Mouse (Mus musculus) adrenal gland, postnatal 36 days (tissue): ENCODE data around the gene Plppr1. TPM values are rescaled to one million over a fixed set of nuclear protein-coding genes. Genes with fewer than 3 reads are reported as not detected.

Experiments used
- DNase-seq, 2 experiments: peaks; one replicate each; pipeline ENCODE4 v3.0.0; 2021; ENCODE audit warnings: mixed read lengths in 1 of 2
- long read RNA-seq, 2 experiments: library from polyadenylated mRNA; stranded (forward); transcript quantifications; one replicate each; pipeline ENCODE4 v2.0.0; 2021; ENCODE audit warnings: borderline sequencing depth in 2 of 2
- total RNA-seq, 2 experiments: library from RNA; stranded (reverse); gene quantifications; 2 replicates each; pipeline ENCODE4 v1.2.3; 2021

The Plppr1 gene
- total RNA-seq = under 1 TPM in 1 of 2 experiments, not detected in 1; 0.10 TPM
- long read RNA-seq, experiment 1 = 0 reads
- long read RNA-seq, experiment 2 = 0 reads

DNA sequence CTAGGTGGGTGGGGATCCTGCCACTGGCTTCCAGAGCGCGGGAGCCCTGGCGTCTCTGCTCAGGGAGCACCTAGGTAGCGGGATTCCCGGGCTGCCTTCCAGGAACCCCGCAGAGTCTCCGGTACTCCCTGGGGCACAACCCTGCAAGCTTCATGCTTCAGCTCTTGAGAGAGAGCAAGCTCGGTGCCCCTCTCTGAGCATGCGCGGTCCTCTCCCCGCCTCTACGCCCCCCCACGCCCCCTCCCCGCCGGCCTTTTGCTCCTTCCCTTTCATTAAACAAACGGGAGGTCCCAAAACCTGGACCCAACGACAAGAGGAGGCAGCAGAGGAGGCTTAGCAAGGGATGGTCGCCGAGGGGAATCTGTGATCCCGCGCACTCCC, at the start of gene Plppr1:
Gene Plppr1, plus strand, starts transcription at position 253 of the 381 bp plus-strand sequence.
- DNase-seq = peak; percentile 3 to 15

DNA sequence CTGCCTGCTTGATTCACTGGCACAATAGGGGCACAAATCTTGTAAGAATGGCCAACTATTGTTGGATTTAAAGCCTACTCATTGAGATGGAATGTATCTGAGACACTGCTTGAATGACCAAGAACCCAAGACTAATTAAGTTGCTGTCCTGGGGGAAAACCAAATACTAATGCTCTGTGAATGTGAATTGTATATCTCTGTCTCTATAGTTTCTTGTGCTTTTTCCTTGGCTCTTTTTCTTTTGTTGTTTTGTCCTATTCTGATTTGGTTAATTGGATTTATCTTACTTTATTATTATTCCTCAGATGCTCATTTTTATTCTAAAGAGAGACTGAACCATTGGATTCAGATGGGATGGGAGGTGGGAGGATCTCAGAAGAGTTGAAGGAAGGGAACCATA, 42.4 kb upstream of the Plppr1 start:
- no peak for DNase-seq

- DNase-seq = no peak
These were observed 35.9 kb upstream of the Plppr1 start for GRCm38 (mm10) chr4:49023221-49023620.

- DNase-seq = no peak
These were observed 20.8 kb upstream of the Plppr1 start for GRCm38 (mm10) chr4:49038311-49038710.

GRCm38 (mm10) chr4:49039854-49040253, 19.2 kb upstream of the Plppr1 start:
- no peak for DNase-seq

DNA sequence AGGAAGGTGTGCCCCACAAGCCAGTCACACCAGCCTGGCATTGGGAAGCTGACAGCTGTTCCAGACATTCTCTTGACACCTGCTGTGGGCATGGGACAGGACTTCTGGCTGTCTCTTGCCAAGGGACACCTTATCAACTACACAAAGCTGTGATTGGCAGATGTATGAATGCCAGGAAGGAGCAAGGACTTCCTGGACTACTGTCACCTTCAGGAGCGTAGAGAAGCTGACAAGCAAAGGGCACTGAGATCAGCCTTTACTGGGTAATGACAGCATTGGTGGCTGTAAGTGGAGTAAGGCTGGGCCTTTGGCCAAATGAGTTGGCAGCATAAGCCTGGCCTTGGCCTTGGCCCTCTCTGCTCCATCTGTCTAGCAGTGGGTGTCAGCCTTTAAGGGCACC, 17.4 kb upstream of the Plppr1 start:
- DNase-seq = peak; percentile 85 to 90

GRCm38 (mm10) chr4:49050628-49051027, 8.4 kb upstream of the Plppr1 start:
- no peak for DNase-seq

- no peak for DNase-seq
These were observed 1.2 kb upstream of the Plppr1 start for GRCm38 (mm10) chr4:49057916-49058315.

GRCm38 (mm10) chr4:49058557-49058956, 516 bp upstream of the Plppr1 start:
- DNase-seq = no peak

GRCm38 (mm10) chr4:49059402-49060381, 619 bp downstream of the Plppr1 start:
- peak; percentile 29 to 35 for DNase-seq

DNA sequence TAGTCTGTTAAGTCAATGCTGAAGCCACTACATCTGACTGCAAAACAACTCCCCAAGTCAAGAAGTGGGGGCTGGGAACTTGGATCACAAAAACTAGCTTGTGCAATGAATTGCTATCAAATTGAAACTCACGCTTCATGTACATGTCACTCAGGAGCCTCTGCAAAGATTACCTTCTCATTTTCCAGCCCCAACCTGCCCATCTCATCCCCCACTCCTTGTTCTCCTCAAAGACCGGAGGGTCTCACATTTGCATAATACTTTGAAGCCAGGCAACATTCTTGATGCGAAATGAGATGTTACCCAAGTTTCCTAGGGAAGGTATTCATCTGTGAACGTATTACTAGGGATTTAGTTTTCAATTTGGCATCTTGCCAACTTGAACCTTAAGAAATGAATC, 10.4 kb downstream of the Plppr1 start:
- no peak for DNase-seq

GRCm38 (mm10) chr4:49072886-49073285, 13.8 kb downstream of the Plppr1 start:
- peak; percentile 84 to 85 for DNase-seq

DNA sequence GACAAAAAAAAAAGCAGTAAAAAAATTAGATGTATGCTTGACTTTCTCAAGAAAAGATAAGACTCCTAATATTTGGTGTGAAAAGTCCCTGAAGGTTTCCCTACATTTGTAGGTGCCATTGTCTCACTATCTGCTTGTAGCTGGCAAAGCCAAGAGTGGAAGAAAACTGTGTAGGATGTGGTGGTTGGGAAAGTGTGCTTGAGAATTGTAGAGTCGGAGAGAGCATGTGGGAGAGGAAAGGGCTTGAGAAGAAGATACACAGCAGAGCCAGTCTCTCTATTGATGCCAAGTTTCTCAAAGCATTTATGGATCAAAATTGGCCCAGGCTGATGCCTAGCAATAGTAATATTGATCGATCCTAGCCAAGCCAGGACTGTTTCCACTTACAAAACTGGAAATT, 16.8 kb downstream of the Plppr1 start:
- DNase-seq = no peak

- DNase-seq = no peak
These were observed 20.3 kb downstream of the Plppr1 start for GRCm38 (mm10) chr4:49079399-49079798.

- DNase-seq = no peak
These were observed 29.1 kb downstream of the Plppr1 start for GRCm38 (mm10) chr4:49088205-49088604.

DNA sequence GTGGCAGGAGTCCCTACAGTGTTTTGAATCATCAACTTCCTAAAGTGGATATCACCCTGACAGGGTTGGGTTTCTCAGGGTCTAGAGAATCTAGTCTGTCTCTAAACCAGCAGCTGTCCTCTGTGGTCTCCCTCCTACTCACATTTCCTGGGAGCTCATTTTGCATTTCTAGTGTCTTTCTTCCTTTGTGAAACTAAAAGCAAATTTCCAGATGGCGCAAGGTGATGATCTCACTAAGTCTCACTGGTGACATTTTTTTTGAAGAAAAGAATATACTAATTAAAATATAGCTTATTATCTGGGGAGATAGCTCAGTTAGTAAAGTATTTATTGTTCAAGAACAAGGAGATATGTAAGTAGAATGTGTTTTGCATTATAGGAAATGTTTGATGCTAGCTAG, 31.4 kb downstream of the Plppr1 start:
- no peak for DNase-seq

DNA sequence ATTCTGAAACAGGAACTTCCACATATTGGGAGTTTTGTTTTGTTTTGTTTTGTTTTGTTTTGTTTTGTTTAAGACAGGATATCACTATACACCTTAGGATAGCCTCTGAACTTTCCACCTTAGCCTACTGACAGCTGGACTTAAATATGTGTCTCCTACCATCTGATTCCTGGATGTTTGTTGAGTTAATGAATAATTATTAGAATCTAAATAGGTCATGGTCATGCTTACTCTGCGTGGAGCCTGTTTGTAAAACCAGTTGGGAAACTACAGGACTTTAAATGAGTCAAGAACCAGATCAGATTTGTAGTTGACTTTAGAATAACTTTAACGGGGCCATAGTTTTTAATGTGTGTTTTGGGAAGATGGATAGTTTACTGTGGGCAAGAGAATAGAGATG, 40.4 kb downstream of the Plppr1 start:
- no peak for DNase-seq

DNA sequence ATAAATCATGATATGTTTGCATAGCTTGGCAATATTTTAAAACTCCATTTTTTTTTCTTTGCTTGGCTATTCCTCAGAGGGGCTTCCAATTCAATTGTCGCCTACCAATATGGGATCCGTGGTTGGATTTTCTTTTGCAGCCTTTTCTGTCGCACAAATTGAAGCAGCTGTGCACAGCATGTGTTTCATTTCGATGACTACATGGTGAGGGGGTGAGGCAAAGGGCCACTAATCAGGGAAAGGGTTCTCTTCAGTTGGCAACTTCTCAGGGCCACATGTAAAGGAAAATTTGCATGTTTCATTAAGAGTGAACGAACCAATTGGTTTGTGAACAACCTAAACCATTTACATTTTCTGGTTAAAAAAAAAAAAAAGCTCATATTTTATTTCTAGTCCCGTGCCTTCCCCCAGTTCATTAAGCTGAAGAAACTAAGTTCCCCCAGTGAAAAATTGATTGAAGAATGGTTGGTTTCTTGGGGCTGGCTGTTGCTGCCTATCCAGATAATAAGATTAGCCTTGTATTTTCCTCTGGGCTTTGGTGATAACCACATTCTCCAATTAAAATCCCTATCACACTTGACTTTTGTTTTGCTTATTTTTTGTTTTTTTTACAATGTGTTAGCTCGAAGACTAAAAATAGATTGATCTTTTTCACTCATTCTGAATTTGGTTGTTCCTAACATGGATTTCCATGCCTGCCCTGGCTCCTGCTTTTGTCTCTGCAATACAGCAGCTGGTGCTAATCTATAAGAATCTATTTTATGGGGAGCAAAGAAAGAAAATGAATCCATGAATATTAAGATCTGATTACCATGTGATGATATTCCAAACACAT, 43.1 kb downstream of the Plppr1 start:
- no peak for DNase-seq

GRCm38 (mm10) chr4:49102769-49103193, 43.7 kb downstream of the Plppr1 start:
- DNase-seq = no peak

DNA sequence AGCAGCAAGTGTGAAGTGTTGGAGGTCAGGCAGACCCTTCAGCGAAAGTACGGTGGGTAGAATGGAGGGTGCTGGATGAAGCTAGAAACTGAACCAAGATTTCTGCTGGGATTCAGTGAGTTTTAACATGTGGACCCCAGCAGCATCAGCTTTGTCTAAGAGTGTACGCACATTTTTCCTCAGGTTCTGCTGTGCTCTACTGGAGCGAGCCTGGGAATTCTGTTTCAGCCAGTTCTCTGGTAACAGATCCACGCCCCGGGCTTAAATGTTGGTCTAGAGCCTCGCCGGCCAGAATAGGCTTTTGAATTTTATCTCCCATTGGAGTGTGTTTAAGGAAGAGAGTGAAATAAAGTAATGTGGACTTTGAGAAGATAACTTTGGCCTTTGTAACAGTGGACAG, 45.8 kb downstream of the Plppr1 start:
- no peak for DNase-seq

- DNase-seq = no peak
These were observed 48.8 kb downstream of the Plppr1 start for GRCm38 (mm10) chr4:49107895-49108294.

DNA sequence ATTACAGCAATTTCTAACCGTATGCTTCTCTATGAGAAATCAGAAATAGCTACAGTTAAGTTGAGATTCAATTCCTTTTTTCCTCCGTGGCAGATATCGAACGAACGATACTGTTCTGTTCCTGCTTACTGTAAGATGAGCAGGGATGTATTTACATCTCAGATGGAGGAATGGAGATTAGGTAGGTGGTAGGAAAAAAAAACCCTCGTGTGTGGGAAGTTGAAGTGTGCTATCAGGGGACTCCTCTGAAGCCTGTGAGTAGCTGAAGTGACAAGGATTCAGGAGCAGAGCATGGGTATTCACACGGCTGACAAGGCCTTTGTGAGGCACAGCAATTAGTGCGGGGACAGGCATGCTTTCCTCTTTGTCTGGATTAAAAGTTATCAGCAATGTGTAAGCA, 49.3 kb downstream of the Plppr1 start:
- no peak for DNase-seq

- DNase-seq = no peak
These were observed 50.9 kb downstream of the Plppr1 start for GRCm38 (mm10) chr4:49109989-49110388.
